Mouse (Mus musculus): Measurements from ENCODE around the gene Slc19a3. TPM values are rescaled to one million over a fixed set of nuclear protein-coding genes. Genes with fewer than 3 reads are reported as not detected.

The Slc19a3 gene
- total RNA-seq, 2 experiments from 2014 or later: not detected

Other genes with a start within 250 kb of the Slc19a3 start
- 30.1 and 39.6 TPM in 2 replicates for gene Agfg1, start 199.0 kb downstream of the Slc19a3 start, total RNA-seq (2014; fragmentation: Nextera tagmentation)
- gene Agfg1, start 199.0 kb downstream of the Slc19a3 start, total RNA-seq (2017): 32.5 and 42.1 TPM in 2 replicates
- not detected in 2 replicates for gene A030005L19Rik, start 125.1 kb downstream of the Slc19a3 start, total RNA-seq (2014; fragmentation: Nextera tagmentation)
- gene A030005L19Rik, start 125.1 kb downstream of the Slc19a3 start, total RNA-seq (2017): not detected in 2 replicates
- not detected in 2 replicates for gene A030014E15Rik, start 113.5 kb downstream of the Slc19a3 start, total RNA-seq (2014; fragmentation: Nextera tagmentation)
- gene A030014E15Rik, start 113.5 kb downstream of the Slc19a3 start, total RNA-seq (2017): not detected in 2 replicates
- not detected in 2 replicates for gene Gm6217, start 107.0 kb downstream of the Slc19a3 start, total RNA-seq (2014; fragmentation: Nextera tagmentation)
- not detected in 2 replicates for gene Gm6217, start 107.0 kb downstream of the Slc19a3 start, total RNA-seq (2017)
- not detected in 2 replicates for gene A030003K21Rik, start 95.1 kb downstream of the Slc19a3 start, total RNA-seq (2014; fragmentation: Nextera tagmentation)
- gene A030003K21Rik, start 95.1 kb downstream of the Slc19a3 start, total RNA-seq (2017): not detected in 2 replicates
- gene Gm7544, start 82.4 kb downstream of the Slc19a3 start, total RNA-seq (2014; fragmentation: Nextera tagmentation): not detected in 2 replicates
- not detected in 2 replicates for gene Gm7544, start 82.4 kb downstream of the Slc19a3 start, total RNA-seq (2017)
- gene Gm47955, start 78.2 kb downstream of the Slc19a3 start, total RNA-seq (2014; fragmentation: Nextera tagmentation): not detected in 2 replicates
- gene Gm47955, start 78.2 kb downstream of the Slc19a3 start, total RNA-seq (2017): not detected in 2 replicates
- not detected in 2 replicates for gene Gm47959, start 37.9 kb downstream of the Slc19a3 start, total RNA-seq (2014; fragmentation: Nextera tagmentation)
- not detected in 2 replicates for gene Gm47959, start 37.9 kb downstream of the Slc19a3 start, total RNA-seq (2017)
- gene Krtap28-10, start 4.0 kb upstream of the Slc19a3 start, total RNA-seq (2014; fragmentation: Nextera tagmentation): not detected in 2 replicates
- not detected in 2 replicates for gene Krtap28-10, start 4.0 kb upstream of the Slc19a3 start, total RNA-seq (2017)
- not detected in 2 replicates for gene Gm47969, start 6.5 kb upstream of the Slc19a3 start, total RNA-seq (2014; fragmentation: Nextera tagmentation)
- not detected in 2 replicates for gene Gm47969, start 6.5 kb upstream of the Slc19a3 start, total RNA-seq (2017)
- gene A030005K14Rik, start 20.9 kb upstream of the Slc19a3 start, total RNA-seq (2014; fragmentation: Nextera tagmentation): not detected in 2 replicates
- gene A030005K14Rik, start 20.9 kb upstream of the Slc19a3 start, total RNA-seq (2017): not detected in 2 replicates
- not detected in 2 replicates for gene Krtap28-13, start 22.5 kb upstream of the Slc19a3 start, total RNA-seq (2014; fragmentation: Nextera tagmentation)
- not detected in 2 replicates for gene Krtap28-13, start 22.5 kb upstream of the Slc19a3 start, total RNA-seq (2017)
- not detected in 2 replicates for gene Ccl20, start 78.3 kb upstream of the Slc19a3 start, total RNA-seq (2014; fragmentation: Nextera tagmentation)
- not detected in 2 replicates for gene Ccl20, start 78.3 kb upstream of the Slc19a3 start, total RNA-seq (2017)
- not detected in 2 replicates for gene Daw1, start 121.3 kb upstream of the Slc19a3 start, total RNA-seq (2014; fragmentation: Nextera tagmentation)
- not detected in 2 replicates for gene Daw1, start 121.3 kb upstream of the Slc19a3 start, total RNA-seq (2017)

Measured in megakaryocyte-erythroid progenitor cell, adult 5-6 weeks (primary cell).